Mouse (Mus musculus) heart, adult 9 months (tissue): ENCODE measurements around the gene Pigk.
"Not testable (repeated sequence)": the region's sequence is repeated elsewhere in the genome, so short reads cannot be mapped to it uniquely, and the experiment has no call there.

Experiments used
- DNase-seq, 2 experiments: peaks; one replicate each; pipeline ENCODE4 v3.0.0; 2022; ENCODE audit warnings: low spot score in 2 of 2

Gene Pigk

GRCm38 (mm10) chr3:152764516-152765312 lies 50.8 kb downstream of the Pigk start:
- DNase-seq: no peak

GRCm38 (mm10) chr3:152767485-152767884 lies 53.6 kb downstream of the Pigk start:
- no peak for DNase-seq

- DNase-seq: no peak
These were observed 56.2 kb downstream of the Pigk start for GRCm38 (mm10) chr3:152770056-152770455.

- DNase-seq: no peak
These were observed 62.5 kb downstream of the Pigk start for GRCm38 (mm10) chr3:152776363-152776762.

GRCm38 (mm10) chr3:152776872-152777540 lies 63.1 kb downstream of the Pigk start:
- DNase-seq: no peak

GRCm38 (mm10) chr3:152779819-152780218 lies 65.9 kb downstream of the Pigk start:
- no peak for DNase-seq

- peak; percentile 5 to 25 for DNase-seq
These were observed 69.9 kb downstream of the Pigk start for GRCm38 (mm10) chr3:152783792-152784191.

- not testable (repeated sequence) for DNase-seq
These were observed 70.5 kb downstream of the Pigk start for GRCm38 (mm10) chr3:152784353-152784752.

GRCm38 (mm10) chr3:152788301-152788953 lies 74.5 kb downstream of the Pigk start:
- DNase-seq: not testable (repeated sequence)

- DNase-seq: no peak
These were observed 78.7 kb downstream of the Pigk start for GRCm38 (mm10) chr3:152792601-152793000.

- DNase-seq: no peak
These were observed 79.1 kb downstream of the Pigk start for GRCm38 (mm10) chr3:152793006-152793405.

- no peak for DNase-seq
These were observed 82.3 kb downstream of the Pigk start for GRCm38 (mm10) chr3:152796216-152796615.

- no peak for DNase-seq
These were observed 83.5 kb downstream of the Pigk start for GRCm38 (mm10) chr3:152797354-152797753.

- DNase-seq: no peak
These were observed 86.0 kb downstream of the Pigk start for GRCm38 (mm10) chr3:152799738-152800431.

GRCm38 (mm10) chr3:152813905-152814304 lies 100.0 kb downstream of the Pigk start:
- DNase-seq: no peak

- DNase-seq: no peak
These were observed 101.2 kb downstream of the Pigk start for GRCm38 (mm10) chr3:152815110-152815509.

GRCm38 (mm10) chr3:152820406-152820805 lies 106.5 kb downstream of the Pigk start:
- no peak for DNase-seq

GRCm38 (mm10) chr3:152821202-152821601 lies 107.3 kb downstream of the Pigk start:
- peak in 1 of 2 experiments; percentile 18 for DNase-seq

GRCm38 (mm10) chr3:152831377-152831776 lies 117.5 kb downstream of the Pigk start:
- no peak for DNase-seq

- DNase-seq: no peak
These were observed 118.1 kb downstream of the Pigk start for GRCm38 (mm10) chr3:152831974-152832373.

- no peak for DNase-seq
These were observed 118.5 kb downstream of the Pigk start for GRCm38 (mm10) chr3:152832436-152832835.

- DNase-seq: no peak
These were observed 123.5 kb downstream of the Pigk start for GRCm38 (mm10) chr3:152837407-152837806.
